Mouse (Mus musculus): ENCODE results near the gene Jmjd4. TPM values are rescaled to one million over a fixed set of nuclear protein-coding genes. Genes with fewer than 3 reads are reported as not detected.

Jmjd4 gene
- 8.6 TPM for polyA plus RNA-seq (2017; shearing (Covaris generic))

GRCm38 (mm10) chr11:59449741-59450229, at the start of gene Jmjd4:
Gene Jmjd4 (plus strand): TSS chr11:59450045.

GRCm38 (mm10) chr11:59451086-59451485, 1.2 kb downstream of the Jmjd4 start, which contains the start of gene Snap47:
Gene Snap47 (minus strand): TSS chr11:59451186.

GRCm38 (mm10) chr11:59472326-59472677, 22.5 kb downstream of the Jmjd4 start, which contains the start of gene Zfp867:
Gene Zfp867 (minus strand): TSS chr11:59472474.

Other genes starting within 250 kb of the Jmjd4 start
- 29.3 TPM for gene Mrpl55, start 247.6 kb upstream of the Jmjd4 start, polyA plus RNA-seq (2017; shearing (Covaris generic))
- gene 2310033P09Rik, start 241.7 kb upstream of the Jmjd4 start, polyA plus RNA-seq (2017; shearing (Covaris generic)), result 47.7 TPM
- gene Arf1, start 221.8 kb upstream of the Jmjd4 start, polyA plus RNA-seq (2017; shearing (Covaris generic)), result 578 TPM
- gene Wnt3a, start 159.3 kb upstream of the Jmjd4 start, polyA plus RNA-seq (2017; shearing (Covaris generic)), result not detected
- gene Wnt9a, start 143.1 kb upstream of the Jmjd4 start, polyA plus RNA-seq (2017; shearing (Covaris generic)), result not detected
- not detected for gene Prss38, start 74.4 kb upstream of the Jmjd4 start, polyA plus RNA-seq (2017; shearing (Covaris generic))
- gene Snap47, start 1.1 kb downstream of the Jmjd4 start, polyA plus RNA-seq (2017; shearing (Covaris generic)), result 27.6 TPM
- 1.6 TPM for gene Zfp867, start 22.4 kb downstream of the Jmjd4 start, polyA plus RNA-seq (2017; shearing (Covaris generic))
- gene Zkscan17, start 76.7 kb downstream of the Jmjd4 start, polyA plus RNA-seq (2017; shearing (Covaris generic)), result 18.0 TPM
- gene Nlrp3, start 91.5 kb downstream of the Jmjd4 start, polyA plus RNA-seq (2017; shearing (Covaris generic)), result not detected
- not detected for gene Olfr222, start 126.2 kb downstream of the Jmjd4 start, polyA plus RNA-seq (2017; shearing (Covaris generic))
- not detected for gene Olfr223, start 143.2 kb downstream of the Jmjd4 start, polyA plus RNA-seq (2017; shearing (Covaris generic))
- 77.0 TPM for gene Mprip, start 211.3 kb downstream of the Jmjd4 start, polyA plus RNA-seq (2017; shearing (Covaris generic))

All from naive thymus-derived CD4-positive, alpha-beta T cell, adult 5 months (primary cell).